Mouse (Mus musculus) cerebellum, adult 2 months (tissue): ENCODE measurements around the gene Ccnd2.
A peak's percentile ranks its signal among the peaks of the same experiment; 100 is the strongest.

ENCODE experiments used
- CTCF ChIP-seq: fragments of 200-500 bp; IDR thresholded peaks from 2 replicates; pipeline ENCODE4 v1.5.1; 2011; ENCODE audit warnings: low read depth, mild to moderate bottlenecking, control low read depth, low read length, moderate library complexity, borderline replicate concordance; ENCODE audit not compliant: insufficient read depth
- POLR2A ChIP-seq: fragments of 200-500 bp; IDR thresholded peaks from 2 replicates; pipeline ENCODE4 v1.6.1; 2011; ENCODE audit warnings: low read length, control low read depth, borderline replicate concordance; ENCODE audit not compliant: insufficient read depth

- no peak for TF ChIP-seq CTCF
- peak; percentile 86 for TF ChIP-seq POLR2A
These were observed 42.5 kb downstream of the Ccnd2 start, which contains the start of gene Tigar for GRCm38 (mm10) chr6:127109402-127109930.
